Mouse (Mus musculus) small intestine, adult 10 weeks (tissue): ENCODE data around the gene Trim7. TPM values are rescaled to one million over a fixed set of nuclear protein-coding genes. Genes with fewer than 3 reads are reported as not detected.

Experiments used
- polyA plus RNA-seq: library from polyadenylated mRNA; stranded (reverse); fragments of 350-450 nt; fragmentation: Illumina TruSeq; extraction: RNeasy Lipid Tissue Mini Kit (QIAGEN cat#74804); gene quantifications from one replicate; pipeline ENCODE4 v1.2.3, GENCODE M21; 2014; ENCODE audit warnings: low replicate concordance

Gene Trim7
- 4.1 TPM for polyA plus RNA-seq

GRCm38 (mm10) chr11:48825979-48826751 is at the start of gene Trim7, which contains the start of gene Gm12184:
Trim7 (plus strand) TSS chr11:48826140.
Gm12184 (minus strand) TSS chr11:48826655.

GRCm38 (mm10) chr11:48799921-48800701 is 25.8 kb upstream of the Trim7 start, which contains the start of gene Rack1:
Rack1 (plus strand) TSS chr11:48800332.

DNA sequence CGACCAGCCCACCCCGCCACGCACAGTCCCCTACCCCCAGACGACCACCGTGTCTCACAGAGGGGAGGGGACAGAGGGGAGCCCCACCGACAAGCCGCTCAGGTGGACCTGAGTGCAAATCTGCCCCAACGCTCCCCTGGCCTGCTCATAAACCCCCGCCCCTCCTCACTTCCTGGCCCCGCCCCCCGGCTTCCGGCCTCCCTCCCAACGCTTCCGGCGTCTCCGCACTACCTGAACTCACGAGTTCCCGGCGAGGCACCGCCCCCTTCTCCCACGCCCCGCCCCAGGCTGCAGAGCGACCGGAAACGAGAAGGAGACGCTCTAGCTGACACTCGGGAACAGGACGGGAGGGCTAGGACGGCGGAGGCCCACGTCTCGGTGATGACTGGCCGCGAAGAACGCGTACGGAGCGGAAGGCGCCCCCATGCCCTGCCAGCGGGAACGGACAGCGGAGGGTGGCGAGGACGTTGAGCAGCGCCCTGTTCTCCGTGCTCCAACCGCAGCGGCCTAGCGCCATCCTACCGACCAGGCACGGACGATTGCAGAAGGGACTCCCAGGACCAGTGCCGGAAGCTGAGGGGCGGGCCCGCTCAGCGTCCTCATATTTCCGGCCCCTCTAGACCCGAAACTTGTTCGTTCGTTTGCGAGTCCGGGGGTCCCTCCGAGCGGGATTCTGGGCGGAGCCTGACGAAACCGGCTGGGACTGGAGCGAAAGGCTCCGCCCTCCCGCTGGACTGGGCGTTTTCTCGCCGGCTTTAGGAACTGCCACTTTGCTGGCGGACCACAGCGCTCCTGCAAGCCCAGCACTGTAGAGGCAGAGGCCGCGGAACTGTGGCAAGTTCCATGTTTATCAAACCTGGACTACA is 8.9 kb upstream of the Trim7 start, which contains the start of gene Trim41:
Trim41 (minus strand) TSS at position 554 of the 866 bp plus-strand sequence.

DNA sequence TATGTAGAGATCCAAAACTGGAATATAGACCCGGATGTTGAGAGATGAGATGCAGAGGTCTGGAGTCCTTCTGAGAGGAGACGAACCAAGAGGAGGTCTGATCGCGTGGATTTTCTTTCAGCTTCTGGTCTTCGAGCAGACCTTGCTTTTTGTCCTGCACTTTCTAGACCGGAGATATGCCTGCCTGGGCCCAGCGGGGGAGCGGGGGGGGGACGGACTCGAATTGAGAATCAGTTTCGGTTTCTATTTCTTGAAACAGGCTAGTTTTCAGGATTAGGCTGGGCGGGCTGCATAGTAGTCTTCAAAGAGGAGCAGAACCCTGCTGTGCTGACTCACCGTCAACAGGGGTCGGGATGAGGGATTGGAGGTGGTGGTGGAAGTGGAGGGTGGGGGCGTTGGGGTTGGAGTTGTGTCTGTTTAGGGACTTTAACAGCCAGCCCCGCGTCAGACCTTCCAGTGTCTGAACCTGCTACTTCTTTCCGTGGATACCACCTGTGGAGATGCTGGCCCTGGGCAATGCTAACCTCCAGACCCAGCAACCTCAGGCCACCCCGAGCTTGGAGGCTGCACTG is 45.3 kb downstream of the Trim7 start, which contains the start of gene Irgm1:
Irgm1 (minus strand) TSS at position 483 of the 572 bp plus-strand sequence.

Other genes with a start within 250 kb of the Trim7 start
- 93.3 TPM for gene Rack1, start 25.8 kb upstream of the Trim7 start, polyA plus RNA-seq
- 10.4 TPM for gene Trim41, start 8.8 kb upstream of the Trim7 start, polyA plus RNA-seq
- 5.0 TPM for gene Gm12184, start 515 bp downstream of the Trim7 start, polyA plus RNA-seq
- gene Irgm1, start 45.5 kb downstream of the Trim7 start, polyA plus RNA-seq, result 35.8 TPM
- gene Gm5431, start 76.1 kb downstream of the Trim7 start, polyA plus RNA-seq, result 32.7 TPM
- gene Psme2b, start 120.0 kb downstream of the Trim7 start, polyA plus RNA-seq, result 5.8 TPM
- gene Olfr56, start 152.7 kb downstream of the Trim7 start, polyA plus RNA-seq, result 6.8 TPM
- gene 9930111J21Rik1, start 153.3 kb downstream of the Trim7 start, polyA plus RNA-seq, result 1.3 TPM
- 0.97 TPM for gene Gm12185, start 166.1 kb downstream of the Trim7 start, polyA plus RNA-seq
- 8.9 TPM for gene Tgtp1, start 168.0 kb downstream of the Trim7 start, polyA plus RNA-seq
- 18.7 TPM for gene 9930111J21Rik2, start 225.1 kb downstream of the Trim7 start, polyA plus RNA-seq
- 22.2 TPM for gene Tgtp2, start 238.1 kb downstream of the Trim7 start, polyA plus RNA-seq